9 mouse cellular contexts compared by ENCODE assay signal in the genomic region with DNA sequence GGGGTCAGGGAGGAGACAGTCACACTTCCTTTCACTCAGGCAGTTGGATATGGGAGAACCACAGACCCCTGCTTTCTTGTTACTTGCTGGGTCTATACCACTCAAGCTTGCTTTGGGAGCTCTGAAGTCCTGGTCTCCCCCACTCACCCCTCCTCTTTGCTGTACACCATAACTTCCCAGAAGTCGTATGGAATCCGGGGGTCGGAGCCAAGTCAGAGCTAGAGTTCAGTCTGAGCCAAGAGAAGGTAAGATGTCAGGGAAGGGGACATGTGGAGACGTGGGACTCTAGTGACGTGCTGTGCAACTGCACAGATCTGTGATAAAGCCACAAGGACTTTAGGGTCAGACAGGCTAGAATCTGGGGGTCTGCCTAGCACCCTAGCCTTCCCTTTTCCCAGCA. TPM values are rescaled to one million over a fixed set of nuclear protein-coding genes. Genes with fewer than 3 reads are reported as not detected.
DNase-seq lines count a peak whose midpoint lies in the region; ATAC-seq and TF ChIP-seq lines count a peak whose summit lies in the region.
"Had no signal": no experiment of that assay in that cellular context is flagged by ENCODE, and none has a peak within 500 bp of the region (broad histone marks: within the 10 kb centered on the region; RNA-seq: fewer than 3 reads in every experiment).

No protein-coding gene starts in this region.

- H3K79me2 ChIP-seq in myocyte (ENCODE audit: control insufficient read depth, insufficient read depth): peaks cover 43% of the 10 kb centered on the region

- peak overlapping the region; percentile 29; the same call in 1 of the 2 replicates for H3K27ac ChIP-seq in kidney, embryonic 15.5 days
- H3K27ac ChIP-seq in embryonic facial prominence, embryonic 14.5 days (replicated peaks; ENCODE audit: low read depth, low read length): no peak overlapping the region
- H3K27ac ChIP-seq in intestine, embryonic 15.5 days: no peak overlapping the region

- 0 out of 2 replicates have a peak, but pooled peaks have one; percentile 10 for ATAC-seq in kidney, embryonic 15.5 days (replicated peaks; ENCODE audit: low FRiP score)
- ATAC-seq in embryonic facial prominence, embryonic 14.5 days (ENCODE audit: low read depth): no peak
- ATAC-seq in intestine, embryonic 15.5 days: no peak
- no peak for ATAC-seq in activated CD4-positive, CD25-positive, alpha-beta regulatory T cell, adult 4 months

- H3K9me3 ChIP-seq in kidney, embryonic 15.5 days (replicated peaks): no peaks in the 10 kb centered on the region
- no peaks in the 10 kb centered on the region for H3K9me3 ChIP-seq in embryonic facial prominence, embryonic 14.5 days (ENCODE audit: control insufficient read depth, low read length)
- no peaks in the 10 kb centered on the region for H3K9me3 ChIP-seq in intestine, embryonic 15.5 days

- DNase-seq in kidney, postnatal 14 days: no peak
- DNase-seq in embryonic facial prominence, embryonic 14.5 days (ENCODE audit: low spot score): no peak
- no peak for DNase-seq in cerebellum, adult 9-10 months
- no peak for DNase-seq in testis, postnatal 14 days (ENCODE audit: low spot score)
- DNase-seq: layer of hippocampus, adult 9-11 months had no signal

- H3K4me2 ChIP-seq in kidney, embryonic 15.5 days: peak overlapping the region; percentile 91
- H3K4me2 ChIP-seq in embryonic facial prominence, embryonic 14.5 days (ENCODE audit: low read depth, low read length): peak overlapping the region; percentile 96
- peak overlapping the region; percentile 96 for H3K4me2 ChIP-seq in intestine, embryonic 15.5 days (replicated peaks)
- peak overlapping the region; percentile 83 for H3K4me2 ChIP-seq in myocyte (ENCODE audit: low read depth)

- peak overlapping the region; percentile 87 for H3K4me3 ChIP-seq in kidney, embryonic 15.5 days (replicated peaks)
- peak overlapping the region; percentile 74 for H3K4me3 ChIP-seq in embryonic facial prominence, embryonic 14.5 days (ENCODE audit: low read depth, low read length)
- peak overlapping the region; percentile 78 for H3K4me3 ChIP-seq in intestine, embryonic 15.5 days (replicated peaks)
- peak overlapping the region; percentile 76 for H3K4me3 ChIP-seq in myocyte

- H3K9ac ChIP-seq in kidney, embryonic 15.5 days: peak overlapping the region; percentile 79; the same call in 1 of the 2 replicates
- H3K9ac ChIP-seq in embryonic facial prominence, embryonic 14.5 days (ENCODE audit: low read depth, low read length): peak overlapping the region; percentile 80
- H3K9ac ChIP-seq in intestine, embryonic 15.5 days: no peak overlapping the region

- H3K4me1 ChIP-seq in kidney, embryonic 15.5 days: peaks cover 43% of the 10 kb centered on the region
- H3K4me1 ChIP-seq in embryonic facial prominence, embryonic 14.5 days (ENCODE audit: control insufficient read depth, insufficient read depth, low read length): peaks cover 19% of the 10 kb centered on the region
- H3K4me1 ChIP-seq in intestine, embryonic 15.5 days (replicated peaks): peaks cover 25% of the 10 kb centered on the region

- TF ChIP-seq POLR2A in myocyte (IDR thresholded peaks at IDR 0.05; ENCODE audit: insufficient read length, low read depth): no peak

- no peaks in the 10 kb centered on the region for H3K36me3 ChIP-seq in kidney, embryonic 15.5 days
- H3K36me3 ChIP-seq in embryonic facial prominence, embryonic 14.5 days (ENCODE audit: control insufficient read depth, insufficient read depth, low read length): no peaks in the 10 kb centered on the region
- H3K36me3 ChIP-seq in intestine, embryonic 15.5 days: no peaks in the 10 kb centered on the region
- H3K36me3 ChIP-seq in myocyte (ENCODE audit: control insufficient read depth, insufficient read depth): no peaks in the 10 kb centered on the region

- no peak overlapping the region for H3ac ChIP-seq in myocyte (ENCODE audit: control insufficient read depth, insufficient read length)

- 38% methylated on average over 5 of the region's 5 CpGs for WGBS in kidney, embryonic 15.5 days
- WGBS in embryonic facial prominence, embryonic 14.5 days: 60% methylated on average over 5 of the region's 5 CpGs
- 61% methylated on average over 5 of the region's 5 CpGs for WGBS in intestine, embryonic 15.5 days

- H3K27me3 ChIP-seq in kidney, embryonic 15.5 days: no peaks in the 10 kb centered on the region
- no peaks in the 10 kb centered on the region for H3K27me3 ChIP-seq in embryonic facial prominence, embryonic 14.5 days (replicated peaks; ENCODE audit: control insufficient read depth, insufficient read depth, low read length)
- H3K27me3 ChIP-seq in intestine, embryonic 15.5 days (replicated peaks): no peaks in the 10 kb centered on the region
- no peaks in the 10 kb centered on the region for H3K27me3 ChIP-seq in myocyte (ENCODE audit: control insufficient read depth, insufficient read depth, insufficient read length)

TF ChIP-seq in myocyte, 11 proteins besides CTCF, POLR2A, EP300 and RAD21:
- TF ChIP-seq MYOD1 (IDR thresholded peaks at IDR 0.05; ENCODE audit: control insufficient read depth in 1 of 3, insufficient read length in 2 of 3, low read depth in 2 of 3): no peak
- no peak for TF ChIP-seq SRF (IDR thresholded peaks at IDR 0.05; ENCODE audit: control insufficient read depth, insufficient read length, low read depth)
- no peak for TF ChIP-seq POLR2AphosphoS2 (IDR thresholded peaks at IDR 0.05; ENCODE audit: insufficient read length, low read depth)
- TF ChIP-seq CEBPB (IDR thresholded peaks at IDR 0.05; ENCODE audit: insufficient read depth, poor library complexity, severe bottlenecking): no peak
- TF ChIP-seq TCF12 (IDR thresholded peaks at IDR 0.05; ENCODE audit: insufficient read depth, poor library complexity, severe bottlenecking): no peak
- no peak for TF ChIP-seq E2F4 (IDR thresholded peaks at IDR 0.05; ENCODE audit: insufficient read depth)
- TF ChIP-seq MYOG (IDR thresholded peaks at IDR 0.05; ENCODE audit: control insufficient read depth in 1 of 3, insufficient read depth in 1 of 3, insufficient read length in 2 of 3, low read depth in 2 of 3): no peak
- TF ChIP-seq USF1 (IDR thresholded peaks at IDR 0.05; ENCODE audit: low read depth): no peak
- no peak for TF ChIP-seq TCF3 (IDR thresholded peaks at IDR 0.05; ENCODE audit: insufficient read length, low read depth)
- TF ChIP-seq MAX (IDR thresholded peaks at IDR 0.05; ENCODE audit: low read depth): no peak
- no peak for TF ChIP-seq REST (IDR thresholded peaks at IDR 0.05; ENCODE audit: insufficient read depth, insufficient read length)

RNA-seq across cellular contexts. Expression of a gene that starts 2.0 kb away (rescaled TPM):
- 32.9 and 33.9 TPM in 2 replicates for polyA plus RNA-seq in kidney, embryonic 15.5 days (2015; fragmentation: Nextera tagmentation; extraction: Ambion mirVana)
- polyA plus RNA-seq in embryonic facial prominence, embryonic 14.5 days (2014; fragmentation: Nextera tagmentation; extraction: Ambion mirVana): 40.6 and 41.3 TPM in 2 replicates
- 20.8 and 22.5 TPM in 2 replicates for polyA plus RNA-seq in intestine, embryonic 15.5 days (2015; fragmentation: Nextera tagmentation; extraction: Ambion mirVana)
- 14.5 TPM for polyA plus RNA-seq in myocyte (2012; fragmentation: generic; extraction: Trizol)
- polyA plus RNA-seq in activated CD4-positive, CD25-positive, alpha-beta regulatory T cell, adult 4 months (2017; shearing (Covaris generic)): 10 to 100 TPM in 1 of 2 experiments, 1 to 10 TPM in 1; 8.0 to 10.0 TPM

RNA-seq across cellular contexts. Expression of a gene that starts 11.8 kb away (rescaled TPM):
- polyA plus RNA-seq in kidney, embryonic 15.5 days (2015; fragmentation: Nextera tagmentation; extraction: Ambion mirVana): 28.3 and 30.6 TPM in 2 replicates
- polyA plus RNA-seq in embryonic facial prominence, embryonic 14.5 days (2014; fragmentation: Nextera tagmentation; extraction: Ambion mirVana): 26.2 and 27.6 TPM in 2 replicates
- 21.1 and 24.9 TPM in 2 replicates for polyA plus RNA-seq in intestine, embryonic 15.5 days (2015; fragmentation: Nextera tagmentation; extraction: Ambion mirVana)
- 7.7 TPM for polyA plus RNA-seq in myocyte (2012; fragmentation: generic; extraction: Trizol)
- polyA plus RNA-seq in activated CD4-positive, CD25-positive, alpha-beta regulatory T cell, adult 4 months (2017; shearing (Covaris generic)): 1 to 10 TPM; 7.9 to 8.6 TPM
